Mouse (Mus musculus) gastrocnemius, postnatal 25 days (tissue): ENCODE measurements at regions not wholly inside any gene's neighbourhood (a gene's known extent, or its start where the extent isn't known, plus 50 kb on each side); places are given as distances from the start of the nearest gene placed in this dataset.

Source experiments
- DNase-seq: peaks from one replicate; pipeline ENCODE4 v3.0.0; 2022

GRCm38 (mm10) chr1:55983522-55984066 is 577.9 kb downstream of the Plcl1 start:
- DNase-seq, result no peak

GRCm38 (mm10) chr1:55997074-55997473 is 591.4 kb downstream of the Plcl1 start:
- DNase-seq, result no peak
